14 mouse cellular contexts compared by ENCODE assay signal in the genomic region with DNA sequence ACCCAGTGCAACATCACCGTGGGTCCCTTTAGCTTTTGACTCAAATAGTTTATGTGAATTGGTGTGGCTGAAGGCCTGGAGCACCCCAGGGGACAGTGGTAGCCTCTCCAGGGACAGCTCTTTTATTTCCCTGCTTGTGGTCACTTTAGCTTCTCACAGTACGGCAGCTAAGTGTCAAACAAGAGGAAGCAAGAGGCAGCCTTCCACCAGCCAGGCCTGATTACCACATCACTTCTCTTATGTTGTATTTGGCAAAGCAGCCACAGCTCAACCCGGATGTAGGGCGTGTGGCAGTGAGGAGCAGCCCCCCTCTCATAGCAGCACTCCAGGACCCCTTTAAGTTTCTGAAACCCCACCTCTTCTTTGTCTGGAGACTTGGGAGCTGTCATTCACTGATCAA. TPM values are rescaled to one million over a fixed set of nuclear protein-coding genes. Genes with fewer than 3 reads are reported as not detected.
A peak's percentile ranks its signal among the peaks of the same experiment; 100 is the strongest.
DNase-seq lines count a peak whose midpoint lies in the region; ATAC-seq and TF ChIP-seq lines count a peak whose summit lies in the region.
"Had no signal": no experiment of that assay in that cellular context is flagged by ENCODE, and none has a peak within 500 bp of the region (broad histone marks: within the 10 kb centered on the region; RNA-seq: fewer than 3 reads in every experiment).

No protein-coding gene starts in this region.

- intact Hi-C loops in gastrocnemius, adult 2 months (cut with DNase I): no loop called here

- H3K27ac ChIP-seq in heart, embryonic 12.5 days (ENCODE audit: poor library complexity, severe bottlenecking): no peak overlapping the region
- H3K27ac ChIP-seq in lung, postnatal 0 days (ENCODE audit: low read length): no peak overlapping the region
- no peak overlapping the region for H3K27ac ChIP-seq in gastrocnemius, adult 2 months
- H3K27ac ChIP-seq: embryonic facial prominence, embryonic 12.5 days; liver, embryonic 13.5 days; midbrain, embryonic 12.5 days had no signal

- no peaks in the 10 kb centered on the region for H3K36me3 ChIP-seq in heart, embryonic 12.5 days
- H3K36me3 ChIP-seq in lung, postnatal 0 days (ENCODE audit: insufficient read depth, low read length): no peaks in the 10 kb centered on the region
- H3K36me3 ChIP-seq: embryonic facial prominence, embryonic 12.5 days; liver, embryonic 13.5 days; midbrain, embryonic 12.5 days had no signal

- H3K4me3 ChIP-seq in heart, embryonic 12.5 days: no peak overlapping the region
- H3K4me3 ChIP-seq in lung, postnatal 0 days (ENCODE audit: low read depth, low read length): no peak overlapping the region
- no peak overlapping the region for H3K4me3 ChIP-seq in gastrocnemius, adult 2 months
- H3K4me3 ChIP-seq: embryonic facial prominence, embryonic 12.5 days; liver, embryonic 13.5 days; midbrain, embryonic 12.5 days had no signal

- H3K9me3 ChIP-seq in heart, embryonic 12.5 days (replicated peaks): peaks cover 4% of the 10 kb centered on the region; the same call in 1 of the 2 replicates
- H3K9me3 ChIP-seq in lung, postnatal 0 days (ENCODE audit: low read length): no peaks in the 10 kb centered on the region
- H3K9me3 ChIP-seq: embryonic facial prominence, embryonic 12.5 days; liver, embryonic 13.5 days; midbrain, embryonic 12.5 days had no signal

- no peak for TF ChIP-seq EP300 in lung, postnatal 0 days (IDR thresholded peaks at IDR 0.05)

- H3K4me2 ChIP-seq in heart, embryonic 12.5 days: no peak overlapping the region
- H3K4me2 ChIP-seq in lung, postnatal 0 days (replicated peaks; ENCODE audit: low read depth, low read length): no peak overlapping the region
- H3K4me2 ChIP-seq: embryonic facial prominence, embryonic 12.5 days; liver, embryonic 13.5 days; midbrain, embryonic 12.5 days had no signal

- no peaks in the 10 kb centered on the region for H3K4me1 ChIP-seq in heart, embryonic 12.5 days (replicated peaks)
- no peaks in the 10 kb centered on the region for H3K4me1 ChIP-seq in lung, postnatal 0 days (ENCODE audit: insufficient read depth, low read depth, low read length)
- H3K4me1 ChIP-seq: embryonic facial prominence, embryonic 12.5 days; liver, embryonic 13.5 days; midbrain, embryonic 12.5 days had no signal

- TF ChIP-seq CTCF in lung, postnatal 0 days (IDR thresholded peaks at IDR 0.05): no peak
- no peak for TF ChIP-seq CTCF in gastrocnemius, adult 2 months (IDR thresholded peaks at IDR 0.05)

- ATAC-seq in heart, embryonic 12.5 days (ENCODE audit: insufficient number of reproducible peaks, low FRiP score): no peak
- ATAC-seq in lung, postnatal 0 days: peak; percentile 67

- 56% methylated on average over 4 of the region's 4 CpGs for WGBS in heart, embryonic 12.5 days
- 14% methylated on average over 4 of the region's 4 CpGs for WGBS in lung, postnatal 0 days

- DNase-seq in heart, adult 18-20 months: peak; percentile 14 to 19
- DNase-seq in thymus, postnatal 0 days (ENCODE audit: low spot score): peak; percentile 52
- DNase-seq in thymus, adult 18-20 months: no peak
- DNase-seq in lung, postnatal 0 days (ENCODE audit: low spot score): peak; percentile 75
- DNase-seq in monocyte, adult 2 months (ENCODE audit: low read depth in 1 of 2, low spot score in 2 of 2): peak; percentile 40 to 47
- DNase-seq in kidney, adult 18-20 months: no peak
- no peak for DNase-seq in gastrocnemius, adult 2 months
- DNase-seq: adrenal gland, postnatal 36 days; forebrain, postnatal 0 days; kidney, adult 9 months; liver, embryonic 13.5 days had no signal

- H3K27me3 ChIP-seq in heart, embryonic 12.5 days (replicated peaks): no peaks in the 10 kb centered on the region
- H3K27me3 ChIP-seq in lung, postnatal 0 days (replicated peaks; ENCODE audit: insufficient read depth, low read length): no peaks in the 10 kb centered on the region
- H3K27me3 ChIP-seq: embryonic facial prominence, embryonic 12.5 days; liver, embryonic 13.5 days had no signal

- H3K9ac ChIP-seq in heart, embryonic 12.5 days: no peak overlapping the region
- H3K9ac ChIP-seq in lung, postnatal 0 days (replicated peaks; ENCODE audit: low read depth): no peak overlapping the region
- H3K9ac ChIP-seq: embryonic facial prominence, embryonic 12.5 days; forebrain, postnatal 0 days; liver, embryonic 13.5 days had no signal

RNA-seq across cellular contexts. Expression of gene Gal, which starts 8.6 kb away (rescaled TPM):
- not detected for total RNA-seq in heart, adult 18-20 months (2021)
- polyA plus RNA-seq in heart, embryonic 12.5 days (2016; fragmentation: Nextera tagmentation; extraction: Ambion mirVana): 8.1 and 8.5 TPM in 2 replicates
- polyA plus RNA-seq in thymus, postnatal 0 days (2015; fragmentation: Nextera tagmentation; extraction: Ambion mirVana): 7.2 and 7.4 TPM in 2 replicates
- polyA plus RNA-seq in lung, postnatal 0 days (2015; fragmentation: Nextera tagmentation; extraction: Ambion mirVana): 5.0 and 8.7 TPM in 2 replicates
- total RNA-seq in gastrocnemius, adult 2 months (2021): under 1 TPM in 1 of 2 experiments, not detected in 1; 0.42 TPM
- polyA plus RNA-seq: liver, embryonic 13.5 days had no signal

RNA-seq across cellular contexts. Expression of gene Tesmin, which starts 34.3 kb away (rescaled TPM):
- 1 to 10 TPM; 1.4 to 2.0 TPM for total RNA-seq in heart, adult 18-20 months (2021)
- polyA plus RNA-seq in heart, embryonic 12.5 days (2016; fragmentation: Nextera tagmentation; extraction: Ambion mirVana): 0.46 and 0.83 TPM in 2 replicates
- polyA plus RNA-seq in thymus, postnatal 0 days (2015; fragmentation: Nextera tagmentation; extraction: Ambion mirVana): 1.5 and 1.6 TPM in 2 replicates
- polyA plus RNA-seq in lung, postnatal 0 days (2015; fragmentation: Nextera tagmentation; extraction: Ambion mirVana): 0.52 and 0.68 TPM in 2 replicates
- under 1 TPM; 0.18 to 0.81 TPM for total RNA-seq in gastrocnemius, adult 2 months (2021)

Comparison
In these comparisons a context has a peak if more than half of its experiments do, and no peak if none do; other contexts are left out.
1. DNase-seq: peak in heart, adult 18-20 months (2 of 2), thymus, postnatal 0 days (single experiment), lung, postnatal 0 days (single experiment) and monocyte, adult 2 months (2 of 2); none in thymus, adult 18-20 months (0 of 2), kidney, adult 18-20 months (single experiment) and gastrocnemius, adult 2 months (single experiment).